Mouse (Mus musculus) heart, adult 2 months (tissue): ENCODE data around the gene Ifi208. TPM values are rescaled to one million over a fixed set of nuclear protein-coding genes. Genes with fewer than 3 reads are reported as not detected.
"Not testable (repeated sequence)": the region's sequence is repeated elsewhere in the genome, so short reads cannot be mapped to it uniquely, and the experiment has no call there.

Experiments
- DNase-seq, 2 experiments: peaks; one replicate each; pipeline ENCODE4 v3.0.0; 2021
- H3K27ac ChIP-seq: fragments of 200-600 bp; 2 replicates; pipeline ENCODE4 v1.8.1; 2022
- H3K27me3 ChIP-seq: fragments of 200-500 bp; 2 replicates; pipeline ENCODE4 v1.6.1; 2012; ENCODE audit warnings: mild to moderate bottlenecking, low read length, inconsistent platforms, mixed read lengths; ENCODE audit not compliant: control insufficient read depth, insufficient read depth
- H3K36me3 ChIP-seq: fragments of 200-500 bp; 2 replicates; pipeline ENCODE4 v1.6.1; 2012; ENCODE audit warnings: low read length, inconsistent platforms; ENCODE audit not compliant: control insufficient read depth, insufficient read depth
- H3K4me1 ChIP-seq: fragments of 200-500 bp; 2 replicates; pipeline ENCODE4 v1.6.1; 2011; ENCODE audit warnings: low read length; ENCODE audit not compliant: control insufficient read depth, insufficient read depth
- H3K4me3 ChIP-seq: fragments of 200-600 bp; 2 replicates; pipeline ENCODE4 v1.8.1; 2022
- H3K79me2 ChIP-seq: fragments of 200-500 bp; replicated peaks from 2 replicates; pipeline ENCODE4 v1.6.1; 2012; ENCODE audit warnings: mild to moderate bottlenecking, inconsistent platforms, low read length, moderate library complexity, mixed read lengths; ENCODE audit not compliant: control insufficient read depth, insufficient read depth
- H3K9ac ChIP-seq: fragments of 200-500 bp; 2 replicates; pipeline ENCODE4 v1.6.1; 2012; ENCODE audit warnings: low read depth, mild to moderate bottlenecking, control low read depth, inconsistent platforms, low read length, mixed read lengths
- CTCF ChIP-seq: fragments of 200-600 bp; IDR thresholded peaks from 2 replicates; pipeline ENCODE4 v1.8.1; 2022; ENCODE audit warnings: antibody characterized with exemption, mild to moderate bottlenecking, moderate library complexity
- EP300 ChIP-seq: fragments of 200-500 bp; IDR thresholded peaks from 2 replicates; pipeline ENCODE4 v1.6.1; 2011; ENCODE audit warnings: low read depth, low read length, control low read depth; ENCODE audit not compliant: insufficient read depth
- POLR2A ChIP-seq: fragments of 200-500 bp; IDR thresholded peaks from 2 replicates; pipeline ENCODE4 v1.6.1; 2011; ENCODE audit warnings: mild to moderate bottlenecking, low read depth, low read length, control low read depth; ENCODE audit not compliant: insufficient read depth
- WGBS: fragments of 180-500 bp; shearing (Covaris S2); methylation state at CpG from one replicate; pipeline ENCODE4 v1.1.7; 2018; 5-methylcytosine and 5-hydroxymethylcytosine counted together
- intact Hi-C: fragments of 180-260 bp; cut with DNase I; formaldehyde crosslinking; loops from one replicate; pipeline ENCODE4 v1.15.1; 2025
- long read RNA-seq: library from polyadenylated mRNA; stranded (forward); transcript quantifications from one replicate; pipeline ENCODE4 v2.0.0, GENCODE M21; 2021
- polyA plus RNA-seq: library from polyadenylated mRNA; depleted of rRNA; stranded (reverse); fragments of >200 nt; gene quantifications from 2 replicates; pipeline ENCODE4 v1.2.3, GENCODE M21; 2012; rRNA removed
- total RNA-seq, 2 experiments: library from RNA; stranded (reverse); gene quantifications; 2 replicates each; pipeline ENCODE4 v1.2.3; 2021

The Ifi208 gene
- total RNA-seq (under 1 TPM; 0.50 to 0.64 TPM), polyA plus RNA-seq (1.3 and 2.0 TPM in 2 replicates)
- long read RNA-seq, partial matches to known transcripts = 0 of 1 reads
- long read RNA-seq, other reads (novel, unspliced or antisense) = 1 of 1 reads

- H3K4me3 ChIP-seq, H3K79me2 ChIP-seq, H3K4me1 ChIP-seq, H3K27me3 ChIP-seq, intact Hi-C loops, H3K36me3 ChIP-seq, DNase-seq, H3K9ac ChIP-seq: not testable (repeated sequence)
- WGBS = 29% methylated on average over 3 of the region's 3 CpGs
- peak within 1 kb of the TSS; percentile 23 for H3K27ac ChIP-seq
Observed at GRCm38 (mm10) chr1:173673458-173674097, at the start of gene Ifi208. TSS of gene Ifi208 (plus strand) at chr1:173673675.

- H3K79me2 ChIP-seq = no peaks in the 10 kb centered on the region
- TF ChIP-seq POLR2A (no peak), EP300 (no peak), CTCF (no peak)
- no peaks in the 10 kb centered on the region; the same call in 1 of the 2 replicates for H3K4me1 ChIP-seq
- no peak overlapping the region for H3K9ac ChIP-seq
- 79% methylated on average over 2 of the region's 2 CpGs for WGBS
- no peak for DNase-seq
- H3K4me3 ChIP-seq = no peak overlapping the region
- H3K36me3 ChIP-seq = no peaks in the 10 kb centered on the region
- intact Hi-C loops = no loop called here
- no peaks in the 10 kb centered on the region for H3K27me3 ChIP-seq
- H3K27ac ChIP-seq = no peak overlapping the region
Observed at GRCm38 (mm10) chr1:173624052-173624451, 49.4 kb upstream of the Ifi208 start.

- 36% methylated on average over 2 of the region's 2 CpGs for WGBS
- Histone ChIP-seq H3K4me3 (no peak overlapping the region), H3K79me2 (no peaks in the 10 kb centered on the region), H3K27me3 (no peaks in the 10 kb centered on the region), H3K27ac (no peak overlapping the region), H3K4me1 (no peaks in the 10 kb centered on the region; the same call in 1 of the 2 replicates), H3K36me3 (no peaks in the 10 kb centered on the region), H3K9ac (no peak overlapping the region)
- TF ChIP-seq EP300 = no peak
- no peak for TF ChIP-seq CTCF
- no peak for TF ChIP-seq POLR2A
- intact Hi-C loops = no loop called here
- no peak for DNase-seq
Observed at GRCm38 (mm10) chr1:173626686-173627085, 46.8 kb upstream of the Ifi208 start.

GRCm38 (mm10) chr1:173630622-173631021 lies 42.9 kb upstream of the Ifi208 start, which contains the start of gene Ifi209:
TSS of gene Ifi209 (plus strand) at chr1:173630917.
- H3K27me3 ChIP-seq, H3K27ac ChIP-seq, H3K9ac ChIP-seq, intact Hi-C loops, H3K4me1 ChIP-seq, H3K79me2 ChIP-seq, H3K36me3 ChIP-seq, H3K4me3 ChIP-seq: not testable (repeated sequence)
- WGBS = 35% methylated on average over 2 of the region's 2 CpGs
- DNase-seq = peak in 1 of 2 experiments; percentile 31

GRCm38 (mm10) chr1:173633969-173634645 lies 39.4 kb upstream of the Ifi208 start:
- Histone ChIP-seq H3K4me3 (no peak overlapping the region), H3K9ac (no peak overlapping the region), H3K79me2 (no peaks in the 10 kb centered on the region), H3K27me3 (no peaks in the 10 kb centered on the region), H3K4me1 (no peaks in the 10 kb centered on the region), H3K27ac (no peak overlapping the region), H3K36me3 (no peaks in the 10 kb centered on the region)
- no peak for TF ChIP-seq POLR2A
- TF ChIP-seq CTCF = no peak
- WGBS = 76% methylated on average over 5 of the region's 5 CpGs
- DNase-seq = no peak
- intact Hi-C loops = no loop called here

DNA sequence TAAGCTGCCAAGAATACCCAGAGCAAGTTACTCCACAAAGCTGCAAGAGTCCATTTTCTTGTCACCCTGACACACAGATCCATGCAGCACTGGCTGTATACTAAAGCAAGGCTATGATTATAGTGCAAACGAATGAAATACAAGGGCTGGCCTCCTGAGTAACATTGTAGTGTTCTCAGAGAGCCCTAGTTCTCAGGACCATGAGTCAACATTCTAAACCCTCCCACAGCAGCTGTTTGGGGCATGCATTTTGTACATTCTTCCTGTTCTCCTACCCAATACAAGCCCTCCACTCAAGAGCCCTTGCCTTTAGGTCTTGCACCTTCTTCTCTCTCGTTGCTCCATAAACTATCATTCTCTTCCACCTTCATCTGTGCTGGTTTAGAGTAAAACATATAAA lies 28.1 kb upstream of the Ifi208 start:
- Histone ChIP-seq H3K27me3 (no peaks in the 10 kb centered on the region), H3K79me2 (no peaks in the 10 kb centered on the region), H3K27ac (no peak overlapping the region), H3K4me1 (no peaks in the 10 kb centered on the region), H3K9ac (no peak overlapping the region), H3K36me3 (no peaks in the 10 kb centered on the region), H3K4me3 (no peak overlapping the region)
- 70% methylated on average over 2 of the region's 2 CpGs for WGBS
- DNase-seq = no peak
- TF ChIP-seq POLR2A (no peak), CTCF (no peak), EP300 (no peak)
- intact Hi-C loops = no loop called here
